Mouse (Mus musculus): Measurements from ENCODE around the gene Fam131c. TPM values are rescaled to one million over a fixed set of nuclear protein-coding genes. Genes with fewer than 3 reads are reported as not detected.
A peak's percentile ranks its signal among the peaks of the same experiment; 100 is the strongest.

The Fam131c gene
- polyA plus RNA-seq, 1 experiment from 2014 or later: 1.0 TPM

DNA sequence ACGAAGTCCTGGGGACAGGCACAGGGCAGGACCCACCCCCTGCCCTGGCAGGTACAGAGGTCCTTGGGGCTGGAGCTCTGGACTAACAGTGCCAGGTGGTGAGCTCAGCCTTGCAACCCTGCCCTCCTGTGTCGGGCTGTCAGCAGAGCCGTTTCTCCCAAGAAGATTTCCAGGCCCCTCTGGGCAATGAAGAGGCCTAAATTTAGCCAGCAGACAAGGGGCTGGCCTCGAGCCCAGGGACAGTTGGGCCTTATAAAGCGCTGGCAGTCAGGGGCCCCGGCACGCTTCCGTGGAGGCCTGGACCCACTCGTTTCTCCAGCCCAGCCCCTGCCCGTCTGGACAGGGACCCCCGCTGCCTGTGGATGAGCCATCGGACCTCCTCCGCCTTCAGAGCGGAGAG is 53.4 kb downstream of the Fam131c start:
- Histone ChIP-seq H3K4me1 (ENCODE audit: control insufficient read depth, insufficient read depth, low read length) (peaks cover 31% of the 10 kb centered on the region), H3K27me3 (ENCODE audit: control insufficient read depth, insufficient read depth, low read length) (no peaks in the 10 kb centered on the region), H3K4me2 (peak overlapping the region; percentile 71), H3K9me3 (replicated peaks; ENCODE audit: control insufficient read depth, low read length) (no peaks in the 10 kb centered on the region), H3K27ac (ENCODE audit: low read depth, low read length) (peak overlapping the region; percentile 97), H3K9ac (ENCODE audit: low read depth, low read length) (peak overlapping the region; percentile 94), H3K36me3 (ENCODE audit: control insufficient read depth, insufficient read depth, low read length) (0 out of 2 replicates have a peak, but pooled peaks cover 6% of the 10 kb centered on the region), H3K4me3 (ENCODE audit: low read depth, low read length) (peak overlapping the region; percentile 76)
- 29% methylated on average over 14 of the region's 14 CpGs for WGBS (ENCODE audit: insufficient replicate concordance)
- peak; percentile 46 for ATAC-seq (replicated peaks; ENCODE audit: insufficient number of reproducible peaks, low FRiP score, low TSS enrichment)

DNA sequence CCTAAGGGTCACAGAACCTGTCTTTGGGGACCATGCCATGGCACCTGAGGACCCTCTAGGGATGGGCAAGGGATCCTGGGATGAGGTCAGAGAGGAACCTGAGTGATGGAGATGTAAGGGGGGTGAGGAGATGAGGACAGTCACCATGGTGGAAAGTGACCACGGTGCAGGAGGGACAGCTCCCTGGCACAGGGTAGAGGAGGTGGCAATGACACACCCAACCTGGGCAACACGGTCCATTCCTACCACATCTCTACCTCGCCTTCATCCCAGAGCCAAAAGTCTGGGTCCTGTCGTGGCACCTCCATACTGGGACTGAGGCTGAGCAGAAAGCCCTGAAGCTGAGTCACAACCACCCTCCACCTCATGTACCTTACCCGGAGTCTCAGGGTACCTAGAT is 54.8 kb downstream of the Fam131c start:
- ATAC-seq (replicated peaks; ENCODE audit: insufficient number of reproducible peaks, low FRiP score, low TSS enrichment): no peak
- 42% methylated on average over 5 of the region's 5 CpGs for WGBS (ENCODE audit: insufficient replicate concordance)
- peak overlapping the region; percentile 76 for H3K4me3 ChIP-seq (ENCODE audit: low read depth, low read length)
- peak overlapping the region; percentile 94 for H3K9ac ChIP-seq (ENCODE audit: low read depth, low read length)
- no peaks in the 10 kb centered on the region for H3K9me3 ChIP-seq (replicated peaks; ENCODE audit: control insufficient read depth, low read length)
- peak overlapping the region; percentile 71 for H3K4me2 ChIP-seq
- 0 out of 2 replicates have a peak, but pooled peaks cover 6% of the 10 kb centered on the region for H3K36me3 ChIP-seq (ENCODE audit: control insufficient read depth, insufficient read depth, low read length)
- peaks cover 37% of the 10 kb centered on the region for H3K4me1 ChIP-seq (ENCODE audit: control insufficient read depth, insufficient read depth, low read length)
- H3K27ac ChIP-seq (ENCODE audit: low read depth, low read length): peak overlapping the region; percentile 97
- H3K27me3 ChIP-seq (ENCODE audit: control insufficient read depth, insufficient read depth, low read length): no peaks in the 10 kb centered on the region

DNA sequence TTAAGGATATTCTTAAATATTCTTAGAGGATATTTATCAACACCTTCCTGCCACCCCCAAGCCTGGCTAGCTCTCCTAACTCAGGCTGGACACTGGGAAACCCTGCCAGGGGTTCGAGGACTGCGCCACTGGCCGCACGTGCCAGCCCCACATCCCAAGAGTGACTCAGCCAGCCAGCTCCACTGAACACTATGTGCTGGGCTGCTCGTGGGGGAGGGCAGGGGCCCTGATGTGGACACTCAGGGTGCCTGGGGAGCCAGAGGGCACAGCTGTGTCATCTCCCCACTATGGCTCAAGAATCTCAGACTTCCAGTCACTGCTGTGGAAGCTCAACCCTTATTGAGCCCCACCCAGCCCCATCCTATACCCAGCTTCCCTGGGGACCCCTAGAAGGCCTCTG is 55.3 kb downstream of the Fam131c start:
- Histone ChIP-seq H3K9ac (ENCODE audit: low read depth, low read length) (peak overlapping the region; percentile 94), H3K9me3 (replicated peaks; ENCODE audit: control insufficient read depth, low read length) (no peaks in the 10 kb centered on the region), H3K4me2 (peak overlapping the region; percentile 71), H3K27me3 (ENCODE audit: control insufficient read depth, insufficient read depth, low read length) (no peaks in the 10 kb centered on the region), H3K4me3 (ENCODE audit: low read depth, low read length) (peak overlapping the region; percentile 76), H3K4me1 (ENCODE audit: control insufficient read depth, insufficient read depth, low read length) (peaks cover 37% of the 10 kb centered on the region), H3K27ac (ENCODE audit: low read depth, low read length) (peak overlapping the region; percentile 97), H3K36me3 (ENCODE audit: control insufficient read depth, insufficient read depth, low read length) (0 out of 2 replicates have a peak, but pooled peaks cover 6% of the 10 kb centered on the region)
- 61% methylated on average over 5 of the region's 5 CpGs for WGBS (ENCODE audit: insufficient replicate concordance)
- no peak for ATAC-seq (replicated peaks; ENCODE audit: insufficient number of reproducible peaks, low FRiP score, low TSS enrichment)

DNA sequence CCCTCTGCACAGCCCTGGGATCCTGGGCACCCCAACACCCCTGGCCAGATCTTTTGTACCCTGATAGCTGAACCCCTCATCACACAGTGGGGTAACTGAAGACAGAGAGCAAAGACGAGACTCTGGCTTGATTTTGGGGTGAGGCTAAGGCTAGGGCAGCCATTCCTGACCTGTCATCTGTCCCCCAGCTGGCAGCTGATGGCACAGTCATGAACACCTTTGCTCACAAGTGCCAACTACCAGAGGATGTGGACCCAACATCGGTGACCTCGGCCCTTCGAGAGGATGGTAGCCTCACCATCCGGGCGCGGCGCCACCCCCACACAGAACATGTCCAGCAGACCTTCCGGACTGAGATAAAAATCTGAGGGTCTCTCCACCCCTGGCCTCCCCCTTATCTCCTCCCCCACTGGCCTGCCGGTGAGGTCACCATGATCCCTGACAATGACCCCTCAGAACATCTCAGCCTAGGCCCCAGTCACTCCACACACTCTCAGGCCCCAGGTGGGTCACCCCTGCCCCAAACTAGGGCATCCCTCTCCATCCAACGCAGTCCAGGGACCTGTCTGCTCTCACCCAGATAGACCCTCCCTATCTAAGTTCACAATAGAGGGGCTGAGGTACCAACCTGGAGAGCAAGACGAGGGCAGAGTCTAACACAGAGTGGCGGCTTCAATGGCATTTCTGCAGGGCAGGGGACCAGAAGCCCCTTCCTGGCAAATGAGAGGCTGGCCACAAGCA is 55.8 kb downstream of the Fam131c start:
- 65% methylated on average over 13 of the region's 13 CpGs for WGBS (ENCODE audit: insufficient replicate concordance)
- Histone ChIP-seq H3K4me2 (peak overlapping the region; percentile 71), H3K4me1 (ENCODE audit: control insufficient read depth, insufficient read depth, low read length) (peaks cover 37% of the 10 kb centered on the region), H3K27ac (ENCODE audit: low read depth, low read length) (peak overlapping the region; percentile 97), H3K36me3 (ENCODE audit: control insufficient read depth, insufficient read depth, low read length) (0 out of 2 replicates have a peak, but pooled peaks cover 6% of the 10 kb centered on the region), H3K27me3 (ENCODE audit: control insufficient read depth, insufficient read depth, low read length) (no peaks in the 10 kb centered on the region), H3K4me3 (ENCODE audit: low read depth, low read length) (peak overlapping the region; percentile 76), H3K9ac (ENCODE audit: low read depth, low read length) (peak overlapping the region; percentile 94), H3K9me3 (replicated peaks; ENCODE audit: control insufficient read depth, low read length) (no peaks in the 10 kb centered on the region)
- no peak for ATAC-seq (replicated peaks; ENCODE audit: insufficient number of reproducible peaks, low FRiP score, low TSS enrichment)

GRCm38 (mm10) chr4:141425484-141426479 is 57.8 kb downstream of the Fam131c start:
- H3K4me3 ChIP-seq (ENCODE audit: low read depth, low read length): peak overlapping the region; percentile 76
- no peaks in the 10 kb centered on the region for H3K27me3 ChIP-seq (ENCODE audit: control insufficient read depth, insufficient read depth, low read length)
- 2% methylated on average over 36 of the region's 36 CpGs for WGBS (ENCODE audit: insufficient replicate concordance)
- H3K27ac ChIP-seq (ENCODE audit: low read depth, low read length): peak overlapping the region; percentile 97
- peak overlapping the region; percentile 94 for H3K9ac ChIP-seq (ENCODE audit: low read depth, low read length)
- peak overlapping the region; percentile 71 for H3K4me2 ChIP-seq
- H3K9me3 ChIP-seq (replicated peaks; ENCODE audit: control insufficient read depth, low read length): no peaks in the 10 kb centered on the region
- peak; percentile 69 for ATAC-seq (replicated peaks; ENCODE audit: insufficient number of reproducible peaks, low FRiP score, low TSS enrichment)
- H3K36me3 ChIP-seq (ENCODE audit: control insufficient read depth, insufficient read depth, low read length): 0 out of 2 replicates have a peak, but pooled peaks cover 6% of the 10 kb centered on the region
- peaks cover 21% of the 10 kb centered on the region for H3K4me1 ChIP-seq (ENCODE audit: control insufficient read depth, insufficient read depth, low read length)

GRCm38 (mm10) chr4:141426796-141427745 is 59.1 kb downstream of the Fam131c start:
- ATAC-seq (replicated peaks; ENCODE audit: insufficient number of reproducible peaks, low FRiP score, low TSS enrichment): no peak
- no peak overlapping the region for H3K4me3 ChIP-seq (ENCODE audit: low read depth, low read length)
- H3K4me1 ChIP-seq (ENCODE audit: control insufficient read depth, insufficient read depth, low read length): peaks cover 15% of the 10 kb centered on the region
- no peaks in the 10 kb centered on the region for H3K9me3 ChIP-seq (replicated peaks; ENCODE audit: control insufficient read depth, low read length)
- H3K4me2 ChIP-seq: peak overlapping the region; percentile 71
- peak overlapping the region; percentile 97 for H3K27ac ChIP-seq (ENCODE audit: low read depth, low read length)
- H3K36me3 ChIP-seq (ENCODE audit: control insufficient read depth, insufficient read depth, low read length): 0 out of 2 replicates have a peak, but pooled peaks cover 6% of the 10 kb centered on the region
- H3K9ac ChIP-seq (ENCODE audit: low read depth, low read length): peak overlapping the region; percentile 94
- 60% methylated on average over 10 of the region's 10 CpGs for WGBS (ENCODE audit: insufficient replicate concordance)
- H3K27me3 ChIP-seq (ENCODE audit: control insufficient read depth, insufficient read depth, low read length): no peaks in the 10 kb centered on the region

GRCm38 (mm10) chr4:141427921-141428320 is 59.9 kb downstream of the Fam131c start:
- no peak overlapping the region for H3K9ac ChIP-seq (ENCODE audit: low read depth, low read length)
- H3K4me1 ChIP-seq (ENCODE audit: control insufficient read depth, insufficient read depth, low read length): peaks cover 15% of the 10 kb centered on the region
- 0 out of 2 replicates have a peak, but pooled peaks cover 5% of the 10 kb centered on the region for H3K36me3 ChIP-seq (ENCODE audit: control insufficient read depth, insufficient read depth, low read length)
- 80% methylated on average over 13 of the region's 13 CpGs for WGBS (ENCODE audit: insufficient replicate concordance)
- H3K9me3 ChIP-seq (replicated peaks; ENCODE audit: control insufficient read depth, low read length): no peaks in the 10 kb centered on the region
- no peak overlapping the region for H3K4me3 ChIP-seq (ENCODE audit: low read depth, low read length)
- H3K27ac ChIP-seq (ENCODE audit: low read depth, low read length): no peak overlapping the region
- no peaks in the 10 kb centered on the region for H3K27me3 ChIP-seq (ENCODE audit: control insufficient read depth, insufficient read depth, low read length)
- H3K4me2 ChIP-seq: no peak overlapping the region
- ATAC-seq (replicated peaks; ENCODE audit: insufficient number of reproducible peaks, low FRiP score, low TSS enrichment): no peak
